Mouse (Mus musculus): ENCODE measurements around the gene Plekha5.
"Not testable (repeated sequence)": the region's sequence is repeated elsewhere in the genome, so short reads cannot be mapped to it uniquely, and the experiment has no call there.

DNA sequence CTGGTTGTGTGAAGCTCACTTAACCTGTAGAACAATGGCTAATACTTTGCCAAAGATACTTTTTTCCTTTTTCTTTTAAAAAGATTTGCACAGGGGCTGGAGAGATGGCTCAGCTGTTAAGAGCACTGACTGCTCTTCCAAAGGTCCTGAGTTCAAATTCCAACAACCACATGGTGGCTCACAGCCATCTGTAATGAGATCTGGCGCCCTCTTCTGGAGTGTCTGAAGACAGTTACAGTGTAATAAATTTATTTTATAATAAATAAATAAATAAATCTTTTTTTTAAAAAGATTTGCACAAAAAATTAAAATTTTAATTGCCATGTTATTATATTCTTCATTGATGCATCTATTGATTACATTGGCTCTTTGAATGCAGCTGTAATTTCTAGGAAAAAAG is 77.0 kb downstream of the Plekha5 start:
- TF ChIP-seq CTCF (IDR thresholded peaks at IDR 0.05; ENCODE audit: control insufficient read depth, insufficient read depth, insufficient replicate concordance, low read depth, low read length); POLR2A (IDR thresholded peaks at IDR 0.05; ENCODE audit: control insufficient read depth, low read depth, low read length): not testable (repeated sequence)

Data from testis, adult 2 months (tissue).